Mouse (Mus musculus) thymus, postnatal 14 days (tissue): ENCODE data around the gene Slc43a2.

ENCODE experiments used
- DNase-seq: peaks from one replicate; pipeline ENCODE4 v3.0.0; 2021

Slc43a2 gene

GRCm38 (mm10) chr11:75614769-75615168, 83.3 kb downstream of the Slc43a2 start:
- no peak for DNase-seq

- DNase-seq = no peak
These were observed 84.1 kb downstream of the Slc43a2 start for GRCm38 (mm10) chr11:75615556-75615955.

- DNase-seq = peak; percentile 71
These were observed 87.6 kb downstream of the Slc43a2 start for GRCm38 (mm10) chr11:75619133-75619532.

GRCm38 (mm10) chr11:75620136-75620780, 88.8 kb downstream of the Slc43a2 start:
- no peak for DNase-seq

GRCm38 (mm10) chr11:75621426-75621825, 89.9 kb downstream of the Slc43a2 start:
- DNase-seq = no peak

- peak; percentile 66 for DNase-seq
These were observed 91.3 kb downstream of the Slc43a2 start for GRCm38 (mm10) chr11:75622588-75623329.

GRCm38 (mm10) chr11:75624102-75624554, 92.6 kb downstream of the Slc43a2 start:
- no peak for DNase-seq

- no peak for DNase-seq
These were observed 94.3 kb downstream of the Slc43a2 start for GRCm38 (mm10) chr11:75625820-75626219.
